Mouse (Mus musculus): Measurements from ENCODE around the gene Syne2.

The Syne2 gene

DNA sequence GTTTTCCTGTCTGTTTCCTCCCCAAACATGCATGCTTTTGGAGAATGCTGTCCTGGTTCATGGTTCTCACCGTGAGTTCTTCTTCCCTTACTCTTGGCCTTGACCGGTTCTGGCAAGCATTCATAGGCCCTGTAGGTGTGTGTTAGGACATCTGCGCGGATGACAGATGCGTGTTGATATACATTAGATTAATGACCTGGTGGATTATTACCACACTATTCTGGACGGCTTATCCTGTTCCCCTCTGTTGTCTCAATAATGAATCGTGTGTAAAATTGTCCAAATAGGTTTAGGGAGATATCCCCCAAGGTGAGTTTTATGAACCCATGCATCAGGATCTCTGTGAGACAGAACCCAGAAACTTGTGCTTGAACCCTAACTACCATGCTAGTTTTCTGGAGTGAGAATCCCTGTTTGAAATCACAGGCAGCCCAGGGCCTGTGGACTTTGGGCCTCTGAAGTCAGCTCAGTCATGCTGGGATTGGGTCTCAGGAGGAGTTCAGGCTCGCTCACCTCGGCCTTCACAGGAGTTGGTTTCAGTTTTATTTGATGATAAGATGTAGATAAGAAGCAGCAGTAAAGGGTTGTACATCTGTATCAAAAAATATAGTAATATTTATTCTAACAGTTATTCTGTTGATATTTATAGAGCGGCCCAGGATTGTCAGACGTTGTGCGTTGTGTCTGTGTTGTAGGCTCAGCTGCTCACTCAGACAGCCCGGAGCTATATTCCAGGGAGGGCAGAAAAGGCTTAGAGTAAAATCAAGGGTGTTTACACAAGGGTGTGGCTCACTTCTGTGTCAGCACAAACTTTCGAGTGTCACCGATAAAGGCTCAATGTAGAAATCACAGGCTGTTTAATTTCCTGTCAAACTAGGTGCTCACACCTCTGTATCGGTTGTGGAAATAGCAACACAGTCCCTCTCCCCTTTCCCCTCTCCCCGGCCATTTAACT lies 48.8 kb downstream of the Syne2 start:
- DNase-seq (ENCODE audit: low read depth): no peak

DNA sequence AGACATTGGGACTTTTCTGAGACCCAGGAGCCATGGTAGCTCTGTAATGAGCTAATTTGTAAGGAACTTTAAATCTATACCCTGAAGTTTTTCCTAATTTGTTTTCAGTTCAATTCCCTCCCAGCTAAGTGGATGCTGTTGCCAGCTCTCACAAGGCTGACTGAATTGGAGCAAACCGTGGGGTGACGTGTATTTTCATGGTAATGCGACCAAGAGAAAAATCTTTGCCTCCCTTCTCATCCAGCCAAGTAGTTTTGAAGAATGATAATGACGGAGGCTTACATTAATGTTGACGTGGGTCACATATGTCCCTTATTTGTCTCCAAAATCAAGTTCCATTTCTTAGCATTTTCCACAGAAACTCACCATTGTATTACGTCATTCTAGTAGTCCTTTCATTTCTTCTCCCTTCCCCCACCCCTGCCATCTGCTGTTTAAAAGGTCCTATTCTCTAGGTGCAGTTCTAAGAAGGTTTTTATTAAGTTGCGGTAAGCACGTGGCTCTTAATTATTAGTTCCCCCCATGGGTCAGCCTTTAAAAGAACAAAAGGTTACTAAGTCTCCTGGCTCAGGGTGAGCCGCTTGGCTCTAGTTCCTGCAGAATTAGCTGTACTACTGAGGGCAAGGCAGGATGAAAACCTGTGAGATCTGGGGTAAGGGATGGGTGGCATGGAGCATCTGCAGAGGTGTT lies 55.8 kb downstream of the Syne2 start:
- no peak for DNase-seq (ENCODE audit: low read depth)

- no peak for DNase-seq (ENCODE audit: low read depth)
Measured at GRCm38 (mm10) chr12:75874287-75874994, 56.5 kb downstream of the Syne2 start.

DNA sequence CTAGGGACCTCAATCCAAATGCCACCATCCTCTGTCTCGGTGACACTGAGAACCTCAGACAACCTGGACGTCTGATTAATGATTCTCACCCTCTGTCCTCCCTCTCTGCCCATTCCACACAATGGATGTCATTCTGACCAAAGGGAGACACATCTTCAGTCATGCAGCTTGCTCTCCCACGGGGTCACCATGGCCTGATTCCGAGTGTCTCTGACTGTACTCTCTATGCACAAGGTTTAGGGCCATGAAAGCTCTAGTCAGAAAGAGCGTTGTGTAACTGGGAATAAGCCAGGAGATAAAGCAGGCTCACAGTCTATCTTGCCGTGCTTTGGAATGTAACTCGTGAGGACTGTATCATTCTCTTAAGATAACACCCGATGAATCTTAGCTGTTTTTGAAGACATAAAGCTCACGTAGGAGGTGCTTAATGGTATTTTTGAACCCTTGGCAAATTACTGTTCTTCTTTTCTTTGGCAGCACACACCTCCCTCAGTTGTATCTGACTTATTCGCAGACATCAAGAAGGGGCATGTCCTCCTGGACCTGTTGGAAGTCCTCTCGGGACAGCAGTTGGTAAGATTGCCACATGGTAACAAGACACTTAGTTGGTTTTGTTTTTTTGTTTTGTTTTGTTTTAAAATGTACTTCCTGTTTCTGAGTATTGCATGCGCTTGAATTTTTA lies 61.8 kb downstream of the Syne2 start:
- no peak for DNase-seq (ENCODE audit: low read depth)

DNA sequence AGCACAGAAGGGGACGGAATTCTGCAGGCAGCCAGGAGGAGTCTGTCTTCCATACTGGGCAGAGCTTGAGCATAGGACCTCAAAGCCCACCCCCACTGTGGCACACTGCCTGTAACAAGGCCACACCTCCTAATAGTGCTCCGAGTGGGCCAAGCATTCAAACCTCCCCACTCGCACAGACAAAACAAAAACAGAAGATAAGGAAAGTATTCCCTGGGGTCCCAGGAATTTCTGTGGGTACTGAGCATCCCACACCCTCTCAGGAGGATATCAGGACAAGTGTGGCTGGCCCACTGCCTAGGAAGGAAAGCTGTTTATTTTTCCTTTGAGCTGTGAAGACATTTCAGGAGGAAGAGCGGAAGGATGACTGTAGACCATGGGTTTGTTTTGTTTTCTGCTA lies 63.6 kb downstream of the Syne2 start:
- peak; percentile 12 for DNase-seq (ENCODE audit: low read depth)

DNA sequence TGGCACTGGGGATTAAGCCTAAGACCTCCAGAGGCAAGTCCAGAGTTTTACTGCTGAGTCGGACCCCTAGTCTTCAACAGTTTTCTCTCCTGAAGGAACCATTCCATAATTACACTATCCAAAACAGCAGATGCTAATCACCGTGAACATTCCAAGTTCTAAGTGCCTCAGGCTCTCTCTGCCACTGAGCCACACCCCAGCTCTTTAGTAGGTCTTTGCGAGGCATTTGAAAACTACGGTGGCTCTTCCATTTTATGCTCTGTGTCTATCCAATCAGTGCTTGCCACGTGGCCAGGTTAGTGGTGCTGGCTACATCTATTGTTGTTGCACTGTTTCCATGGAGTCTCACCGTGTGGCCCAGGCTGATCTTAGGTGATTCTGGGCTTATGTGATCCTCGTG lies 68.2 kb downstream of the Syne2 start:
- DNase-seq (ENCODE audit: low read depth): no peak

DNA sequence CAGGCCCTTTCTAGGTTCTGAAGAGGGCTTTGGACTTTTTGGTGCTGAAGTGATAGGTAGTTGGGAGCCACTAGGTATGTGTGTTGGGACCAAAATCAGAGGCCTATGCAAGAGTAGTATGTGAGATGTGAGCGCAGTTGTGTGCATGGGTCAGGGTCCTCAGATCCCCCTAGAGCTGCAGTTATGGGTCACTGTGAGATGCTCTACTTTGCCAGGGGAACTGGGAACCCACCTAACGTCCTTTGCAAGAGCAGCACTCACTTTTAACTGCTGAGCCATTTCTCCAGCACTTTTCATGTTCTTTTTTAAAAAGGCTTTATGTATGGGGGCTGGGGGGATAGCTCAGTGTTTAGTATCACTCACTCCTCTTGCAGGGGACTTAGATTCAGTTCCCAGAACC lies 69.0 kb downstream of the Syne2 start:
- DNase-seq (ENCODE audit: low read depth): no peak

DNA sequence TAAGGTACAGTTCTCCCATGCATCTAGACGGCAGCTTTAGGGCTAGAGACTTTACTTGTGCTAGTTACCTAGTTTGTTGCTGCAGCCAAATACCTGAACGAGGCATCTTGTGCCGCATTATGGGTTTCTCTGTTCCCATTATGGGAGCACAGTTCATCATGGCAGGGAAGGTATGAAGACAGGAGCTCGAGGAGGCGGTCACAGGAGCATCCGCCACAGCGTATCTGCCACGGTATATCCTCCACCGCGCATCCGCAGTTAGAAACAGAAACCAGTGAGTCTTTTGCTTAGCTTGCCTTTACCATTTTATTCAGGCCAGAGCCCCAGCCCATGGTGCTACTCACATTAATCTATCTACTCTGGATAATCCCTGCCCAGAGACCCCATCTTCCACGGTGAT lies 70.8 kb downstream of the Syne2 start:
- DNase-seq (ENCODE audit: low read depth): no peak

GRCm38 (mm10) chr12:75891206-75891605 lies 73.3 kb downstream of the Syne2 start:
- no peak for DNase-seq (ENCODE audit: low read depth)

DNA sequence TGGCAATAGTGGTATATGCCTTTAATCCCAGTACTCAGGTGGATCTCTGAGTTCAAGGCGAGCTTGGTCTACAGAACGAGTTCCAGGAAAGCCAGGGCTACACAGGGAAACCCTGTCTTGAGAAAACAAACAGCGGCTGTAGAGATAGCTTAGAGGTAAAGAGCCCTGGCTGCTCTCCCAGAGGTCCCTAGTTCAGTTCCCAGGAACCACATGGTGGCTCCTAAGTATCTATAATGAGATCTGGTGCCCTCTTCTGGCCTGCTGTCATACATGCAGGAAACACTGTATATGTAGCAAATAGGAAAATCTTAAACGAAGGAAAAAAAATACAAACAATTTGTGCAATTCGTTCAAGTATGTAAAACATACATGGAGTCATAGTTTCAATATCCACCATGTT lies 75.5 kb downstream of the Syne2 start:
- peak; percentile 61 for DNase-seq (ENCODE audit: low read depth)

DNA sequence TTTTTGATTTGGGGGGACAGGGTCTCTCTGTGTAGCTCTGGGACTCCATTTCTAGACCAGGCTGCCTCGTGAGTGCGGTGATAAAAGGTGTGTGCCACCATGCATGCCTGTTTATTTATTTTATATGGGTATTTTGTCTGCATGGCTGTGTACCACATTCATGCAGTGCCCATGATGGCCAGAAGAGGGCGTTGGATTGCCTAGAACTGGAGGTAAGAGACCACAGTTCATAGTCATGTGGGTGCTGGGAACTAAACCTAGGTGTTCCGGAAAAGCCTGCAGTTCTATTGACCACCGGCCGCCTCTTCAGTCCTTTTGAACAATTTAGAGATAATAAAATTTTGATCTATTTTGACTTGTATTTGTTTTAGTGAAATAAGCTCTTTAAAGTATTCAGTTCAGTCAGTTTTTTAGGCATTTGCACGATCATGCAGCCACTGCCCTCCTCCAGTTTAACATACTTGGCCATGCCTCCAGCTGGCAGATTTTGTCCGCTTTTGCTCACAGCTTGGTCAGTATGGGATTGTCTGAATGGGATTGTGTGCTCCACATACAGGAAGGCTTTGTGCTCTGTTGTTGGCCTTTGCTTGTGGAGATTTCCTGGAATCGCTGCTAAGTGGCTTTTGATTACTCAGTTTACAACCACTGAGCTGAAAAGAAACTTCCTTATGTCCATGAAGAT lies 76.5 kb downstream of the Syne2 start:
- DNase-seq (ENCODE audit: low read depth): peak; percentile 39

- no peak for DNase-seq (ENCODE audit: low read depth)
Measured at GRCm38 (mm10) chr12:75894998-75895331, 77.0 kb downstream of the Syne2 start.

DNA sequence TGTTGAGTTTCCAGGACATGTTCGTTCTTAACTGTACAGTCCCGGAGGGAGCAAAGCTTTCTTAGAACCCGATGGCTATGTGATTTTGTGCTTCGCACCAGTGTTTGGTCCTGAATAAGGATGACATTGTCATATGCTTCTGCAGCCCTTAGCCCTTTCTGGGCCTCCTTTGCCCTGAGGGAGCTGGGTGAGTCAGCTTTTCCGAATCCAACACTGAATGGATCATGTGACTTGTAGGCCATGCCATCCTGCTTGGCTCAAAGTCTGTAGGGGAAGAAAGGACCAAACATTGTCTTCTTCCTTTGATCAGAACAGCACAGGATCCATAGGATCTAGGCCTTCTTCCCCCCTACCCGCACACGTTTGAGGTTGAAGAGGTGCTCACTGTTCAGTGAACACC lies 79.9 kb downstream of the Syne2 start:
- peak; percentile 39 for DNase-seq (ENCODE audit: low read depth)

GRCm38 (mm10) chr12:75901721-75902120 lies 83.8 kb downstream of the Syne2 start:
- peak; percentile 12 for DNase-seq (ENCODE audit: low read depth)

DNA sequence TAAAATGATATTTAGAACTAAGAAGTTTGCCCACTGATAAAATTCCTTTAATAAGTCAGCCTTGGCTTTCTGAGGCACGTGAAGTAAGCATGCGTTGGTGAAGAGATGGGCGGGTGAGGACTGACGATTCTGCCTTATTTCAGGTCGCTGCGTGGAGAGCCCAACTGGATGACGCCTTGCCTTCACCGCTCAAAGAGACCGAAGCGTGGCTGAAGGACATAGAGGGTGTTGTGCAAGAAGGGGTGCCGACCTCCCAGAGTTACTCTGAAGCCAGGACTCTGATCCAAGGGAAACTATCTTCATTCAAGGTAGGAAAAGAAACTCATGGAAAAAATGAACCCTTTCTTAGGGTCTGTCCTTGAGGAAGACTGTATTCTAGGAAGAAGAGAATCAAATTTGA lies 86.1 kb downstream of the Syne2 start:
- no peak for DNase-seq (ENCODE audit: low read depth)

GRCm38 (mm10) chr12:75905304-75905703 lies 87.4 kb downstream of the Syne2 start:
- DNase-seq (ENCODE audit: low read depth): no peak

DNA sequence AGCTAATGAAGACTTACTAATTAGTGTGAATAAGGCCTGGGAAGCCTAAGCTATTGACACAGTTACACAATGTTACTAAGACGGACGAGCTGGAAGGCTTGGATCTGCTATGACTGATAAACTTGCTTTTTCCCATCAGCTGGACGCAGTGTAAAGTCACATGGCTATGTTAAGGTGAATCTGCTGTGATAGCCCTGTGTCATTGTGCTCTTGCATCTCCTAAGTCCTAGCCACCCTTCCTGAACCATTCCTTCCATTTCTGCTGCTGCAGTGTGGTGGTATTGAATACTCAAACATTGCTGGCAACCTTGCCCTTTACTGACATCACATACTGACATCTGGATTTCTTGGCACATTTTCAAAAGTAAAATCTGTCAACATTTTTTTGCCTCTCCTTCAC lies 90.5 kb downstream of the Syne2 start:
- peak; percentile 44 for DNase-seq (ENCODE audit: low read depth)

DNA sequence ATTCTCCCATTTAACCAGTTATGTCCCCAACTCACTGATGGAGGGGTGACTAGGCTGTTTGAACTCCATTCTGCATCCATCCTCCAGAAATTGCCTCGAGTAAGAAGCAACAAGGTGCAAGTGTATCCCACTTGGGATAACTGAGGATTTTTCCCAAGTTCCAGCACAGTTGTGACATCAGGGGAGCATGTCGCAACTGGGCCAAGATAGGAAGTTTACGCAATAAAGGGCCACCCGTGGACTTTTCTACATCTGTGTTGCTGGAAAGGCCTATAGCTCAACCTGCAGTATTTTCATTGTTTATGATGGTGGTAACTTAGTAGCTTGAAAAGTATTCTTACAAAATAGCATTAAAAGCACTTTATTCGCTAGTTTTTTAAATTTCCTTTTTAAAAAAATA lies 97.8 kb downstream of the Syne2 start:
- peak; percentile 15 for DNase-seq (ENCODE audit: low read depth)

GRCm38 (mm10) chr12:75918415-75918814 lies 100.5 kb downstream of the Syne2 start:
- DNase-seq (ENCODE audit: low read depth): no peak

GRCm38 (mm10) chr12:75918914-75919313 lies 101.0 kb downstream of the Syne2 start:
- DNase-seq (ENCODE audit: low read depth): peak; percentile 73

DNA sequence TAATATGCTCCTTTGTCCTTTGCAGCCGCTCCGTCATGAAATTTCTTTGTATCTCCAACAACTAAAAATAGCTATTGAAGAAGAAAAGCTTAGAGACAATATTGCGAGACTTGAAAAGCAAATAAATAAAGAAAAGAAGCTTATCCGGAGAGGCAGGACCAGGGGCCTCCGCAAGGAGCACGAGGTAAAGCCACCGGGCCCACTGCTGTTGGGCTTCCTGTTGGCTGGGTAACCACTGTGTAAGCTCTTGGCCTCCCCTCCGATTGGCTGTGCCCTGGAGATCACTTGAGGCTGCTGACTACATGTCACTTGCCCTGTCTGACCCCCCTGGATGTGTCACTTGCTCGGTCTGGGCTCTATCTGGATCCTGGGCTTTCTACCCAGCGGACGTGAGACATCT lies 105.0 kb downstream of the Syne2 start:
- no peak for DNase-seq (ENCODE audit: low read depth)

DNA sequence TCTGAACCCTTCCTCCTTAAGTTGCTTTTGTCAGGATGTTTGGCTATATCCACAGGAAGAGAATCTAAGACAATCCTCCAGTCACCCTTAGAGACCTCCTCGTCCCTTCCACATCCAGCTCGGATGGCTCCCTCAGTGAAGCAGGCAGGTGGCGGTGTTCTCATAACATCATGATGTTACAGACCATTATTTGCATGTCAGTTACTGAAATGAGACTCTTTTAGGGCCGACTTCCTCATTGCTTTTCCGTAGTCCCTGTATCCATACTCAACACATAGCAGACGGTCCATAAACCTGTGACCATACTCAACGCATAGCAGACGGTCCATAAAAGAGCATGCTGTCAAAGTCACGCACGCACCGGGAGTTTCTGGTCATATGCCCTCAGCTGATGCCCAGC lies 106.9 kb downstream of the Syne2 start:
- DNase-seq (ENCODE audit: low read depth): no peak
